Mouse (Mus musculus) hindbrain, embryonic 11.5 days (tissue): ENCODE results near the gene Gm21915. TPM values are rescaled to one million over a fixed set of nuclear protein-coding genes. Genes with fewer than 3 reads are reported as not detected.

Experiments
- ATAC-seq: fragments of 200-750 bp; cut with Nextera tagmentation; 2 replicates; pipeline ENCODE4 v1.8.0; 2017; ENCODE audit warnings: mild to moderate bottlenecking, moderate TSS enrichment, moderate library complexity; ENCODE audit not compliant: low FRiP score
- DNase-seq: peaks from one replicate; pipeline ENCODE4 v3.0.0-alpha.2; 2015; ENCODE audit warnings: low spot score
- H3K27ac ChIP-seq: fragments of 300-500 bp; sonication (generic); 2 replicates; pipeline ENCODE4 v1.5.1; 2014; ENCODE audit warnings: mild to moderate bottlenecking, low read depth, low read length
- H3K27me3 ChIP-seq: fragments of 300-500 bp; sonication (generic); 2 replicates; pipeline ENCODE4 v1.6.1; 2014; ENCODE audit warnings: mild to moderate bottlenecking, low read length, moderate library complexity, mixed read lengths; ENCODE audit not compliant: control insufficient read depth, insufficient read depth
- H3K36me3 ChIP-seq: fragments of 300-500 bp; sonication (generic); 2 replicates; pipeline ENCODE4 v1.6.1; 2014; ENCODE audit warnings: mild to moderate bottlenecking, low read length, moderate library complexity, mixed read lengths; ENCODE audit not compliant: control insufficient read depth, insufficient read depth
- H3K4me1 ChIP-seq: fragments of 300-500 bp; sonication (generic); replicated peaks from 2 replicates; pipeline ENCODE4 v1.6.1; 2014; ENCODE audit warnings: low read length, mixed read lengths; ENCODE audit not compliant: control insufficient read depth, insufficient read depth
- H3K4me2 ChIP-seq: fragments of 300-500 bp; sonication (generic); replicated peaks from 2 replicates; pipeline ENCODE4 v1.6.1; 2014; ENCODE audit warnings: mild to moderate bottlenecking, low read depth, low read length
- H3K4me3 ChIP-seq: fragments of 300-500 bp; sonication (generic); 2 replicates; pipeline ENCODE4 v1.5.1; 2014; ENCODE audit warnings: low read depth, low read length
- H3K9ac ChIP-seq: fragments of 300-500 bp; sonication (generic); 2 replicates; pipeline ENCODE4 v1.6.1; 2014; ENCODE audit warnings: low read depth, low read length
- H3K9me3 ChIP-seq: fragments of 300-500 bp; sonication (generic); 2 replicates; pipeline ENCODE4 v1.6.1; 2016; ENCODE audit warnings: low read length; ENCODE audit not compliant: control insufficient read depth
- WGBS: fragments of 180-500 bp; shearing (Covaris S2); extraction: QIAGEN DNeasy Blood & Tissue Kit; methylation state at CpG from one replicate; pipeline ENCODE4 v1.1.7; 2014; 5-methylcytosine and 5-hydroxymethylcytosine counted together
- polyA plus RNA-seq: library from polyadenylated mRNA; unstranded; fragments of >200 nt; fragmentation: Nextera tagmentation; extraction: Ambion mirVana; gene quantifications from 2 replicates; pipeline ENCODE4 v1.2.1, GENCODE M21; 2014

Gene Gm21915
- polyA plus RNA-seq, 1 experiment from 2014 or later: not detected

GRCm38 (mm10) chr9:40631101-40631500 lies 39.3 kb upstream of the Gm21915 start:
- Histone ChIP-seq H3K27me3 (no peaks in the 10 kb centered on the region), H3K9me3 (no peaks in the 10 kb centered on the region), H3K4me1 (no peaks in the 10 kb centered on the region), H3K4me2 (no peak overlapping the region), H3K36me3 (no peaks in the 10 kb centered on the region), H3K9ac (no peak overlapping the region), H3K27ac (no peak overlapping the region), H3K4me3 (no peak overlapping the region)
- no peak for DNase-seq
- 71% methylated on average over 6 of the region's 6 CpGs for WGBS
- ATAC-seq: no peak

- ATAC-seq: no peak
- WGBS: 91% methylated on average over 10 of the region's 10 CpGs
- no peaks in the 10 kb centered on the region for H3K4me1 ChIP-seq
Measured at GRCm38 (mm10) chr9:40631505-40631904, 38.9 kb upstream of the Gm21915 start.

GRCm38 (mm10) chr9:40636054-40636453 lies 34.4 kb upstream of the Gm21915 start:
- Histone ChIP-seq H3K4me1 (0 out of 2 replicates have a peak, but pooled peaks cover 6% of the 10 kb centered on the region), H3K4me2 (no peak overlapping the region), H3K9me3 (no peaks in the 10 kb centered on the region), H3K36me3 (no peaks in the 10 kb centered on the region), H3K4me3 (no peak overlapping the region), H3K9ac (no peak overlapping the region), H3K27ac (no peak overlapping the region), H3K27me3 (no peaks in the 10 kb centered on the region)
- WGBS: 23% methylated on average over 2 of the region's 2 CpGs
- DNase-seq (peak; percentile 74), ATAC-seq (no peak)

More at GRCm38 (mm10) chr9:40631505-40631904, 38.9 kb upstream of the Gm21915 start:
- Histone ChIP-seq H3K36me3 (no peaks in the 10 kb centered on the region), H3K9ac (no peak overlapping the region), H3K4me3 (no peak overlapping the region), H3K4me2 (no peak overlapping the region), H3K27ac (no peak overlapping the region), H3K9me3 (no peaks in the 10 kb centered on the region), H3K27me3 (no peaks in the 10 kb centered on the region)
- DNase-seq: no peak

- Histone ChIP-seq H3K4me2 (peak overlapping the region; percentile 44), H3K27ac (peak overlapping the region; percentile 86), H3K4me1 (0 out of 2 replicates have a peak, but pooled peaks cover 10% of the 10 kb centered on the region), H3K9me3 (no peaks in the 10 kb centered on the region), H3K27me3 (no peaks in the 10 kb centered on the region), H3K4me3 (peak overlapping the region; percentile 26), H3K9ac (peak overlapping the region; percentile 33; the same call in 1 of the 2 replicates), H3K36me3 (no peaks in the 10 kb centered on the region)
- 23% methylated on average over 8 of the region's 8 CpGs for WGBS
- no peak for DNase-seq
- peak; percentile 32 for ATAC-seq
Measured at GRCm38 (mm10) chr9:40637705-40638393, 32.6 kb upstream of the Gm21915 start.

GRCm38 (mm10) chr9:40638394-40639049 lies 31.9 kb upstream of the Gm21915 start:
- Histone ChIP-seq H3K4me3 (peak overlapping the region; percentile 26), H3K4me2 (peak overlapping the region; percentile 44), H3K27me3 (no peaks in the 10 kb centered on the region), H3K4me1 (0 out of 2 replicates have a peak, but pooled peaks cover 11% of the 10 kb centered on the region), H3K27ac (peak overlapping the region; percentile 86), H3K9ac (peak overlapping the region; percentile 47), H3K9me3 (no peaks in the 10 kb centered on the region), H3K36me3 (no peaks in the 10 kb centered on the region)
- peak; percentile 85 for DNase-seq
- 3% methylated on average over 14 of the region's 14 CpGs for WGBS
- ATAC-seq: peak; percentile 92

GRCm38 (mm10) chr9:40639536-40640187 lies 30.8 kb upstream of the Gm21915 start:
- Histone ChIP-seq H3K9me3 (no peaks in the 10 kb centered on the region), H3K9ac (no peak overlapping the region), H3K4me1 (0 out of 2 replicates have a peak, but pooled peaks cover 11% of the 10 kb centered on the region), H3K4me3 (no peak overlapping the region), H3K36me3 (no peaks in the 10 kb centered on the region), H3K4me2 (no peak overlapping the region), H3K27ac (no peak overlapping the region), H3K27me3 (no peaks in the 10 kb centered on the region)
- WGBS: 86% methylated on average over 10 of the region's 10 CpGs
- ATAC-seq (no peak), DNase-seq (no peak)

- Histone ChIP-seq H3K27ac (no peak overlapping the region), H3K36me3 (no peaks in the 10 kb centered on the region), H3K9ac (no peak overlapping the region), H3K4me1 (0 out of 2 replicates have a peak, but pooled peaks cover 11% of the 10 kb centered on the region), H3K9me3 (no peaks in the 10 kb centered on the region), H3K4me3 (no peak overlapping the region), H3K4me2 (no peak overlapping the region), H3K27me3 (no peaks in the 10 kb centered on the region)
- DNase-seq (no peak), ATAC-seq (no peak)
- WGBS: 75% methylated on average over 2 of the region's 2 CpGs
Measured at GRCm38 (mm10) chr9:40641318-40641717, 29.1 kb upstream of the Gm21915 start.

- DNase-seq (peak; percentile 40), ATAC-seq (no peak)
- no peaks in the 10 kb centered on the region for H3K9me3 ChIP-seq
- H3K27ac ChIP-seq: peak overlapping the region; percentile 65
- 0 out of 2 replicates have a peak, but pooled peaks cover 8% of the 10 kb centered on the region for H3K4me1 ChIP-seq
- 11% methylated on average over 16 of the region's 16 CpGs for WGBS
- H3K4me2 ChIP-seq: no peak overlapping the region
- peak overlapping the region; percentile 53; the same call in 1 of the 2 replicates for H3K9ac ChIP-seq
- no peak overlapping the region for H3K4me3 ChIP-seq
- no peaks in the 10 kb centered on the region for H3K27me3 ChIP-seq
- no peaks in the 10 kb centered on the region for H3K36me3 ChIP-seq
Measured at GRCm38 (mm10) chr9:40642470-40643220, 27.8 kb upstream of the Gm21915 start.
